Mouse (Mus musculus) kidney, adult 11 months (tissue): ENCODE measurements around the gene Tmem203.

ENCODE experiments used
- DNase-seq: peaks from one replicate; pipeline ENCODE4 v3.0.0; 2022

The Tmem203 gene

GRCm38 (mm10) chr2:25255284-25255779 lies at the start of gene Tmem203:
Gene Tmem203 (plus strand): TSS chr2:25255439.
- peak; percentile 78 for DNase-seq

- no peak for DNase-seq
Observed at GRCm38 (mm10) chr2:25207593-25207992, 47.6 kb upstream of the Tmem203 start.

- no peak for DNase-seq
Observed at GRCm38 (mm10) chr2:25210686-25211085, 44.6 kb upstream of the Tmem203 start.

- DNase-seq = peak; percentile 89
Observed at GRCm38 (mm10) chr2:25211121-25211670, 44.0 kb upstream of the Tmem203 start, which contains the start of gene Nelfb. Gene Nelfb (minus strand): TSS chr2:25211489.

- DNase-seq = no peak
Observed at GRCm38 (mm10) chr2:25213266-25213865, 41.9 kb upstream of the Tmem203 start.

GRCm38 (mm10) chr2:25214444-25214843 lies 40.8 kb upstream of the Tmem203 start, which contains the start of gene Stpg3:
Gene Stpg3 (minus strand): TSS chr2:25214637.
- peak; percentile 68 for DNase-seq

- DNase-seq = no peak
Observed at GRCm38 (mm10) chr2:25217666-25218065, 37.6 kb upstream of the Tmem203 start.

GRCm38 (mm10) chr2:25218445-25218844 lies 36.8 kb upstream of the Tmem203 start, which contains the start of gene Fam166a:
Gene Fam166a (plus strand): TSS chr2:25218745.
- DNase-seq = no peak

GRCm38 (mm10) chr2:25221331-25221772 lies 33.9 kb upstream of the Tmem203 start:
- no peak for DNase-seq

- DNase-seq = peak; percentile 85
Observed at GRCm38 (mm10) chr2:25223681-25224491, 31.4 kb upstream of the Tmem203 start.

GRCm38 (mm10) chr2:25224492-25224765 lies 30.8 kb upstream of the Tmem203 start, which contains the start of gene Tubb4b:
Gene Tubb4b (minus strand): TSS chr2:25224702.
- DNase-seq = no peak

GRCm38 (mm10) chr2:25224766-25225752 lies 30.2 kb upstream of the Tmem203 start:
- DNase-seq = peak; percentile 100

GRCm38 (mm10) chr2:25225811-25226379 lies 29.3 kb upstream of the Tmem203 start:
- no peak for DNase-seq

- DNase-seq = no peak
Observed at GRCm38 (mm10) chr2:25226864-25227263, 28.4 kb upstream of the Tmem203 start.

GRCm38 (mm10) chr2:25227406-25227805 lies 27.8 kb upstream of the Tmem203 start:
- no peak for DNase-seq

GRCm38 (mm10) chr2:25228431-25228889 lies 26.8 kb upstream of the Tmem203 start:
- DNase-seq = peak; percentile 94

- no peak for DNase-seq
Observed at GRCm38 (mm10) chr2:25228995-25229530, 26.2 kb upstream of the Tmem203 start.

GRCm38 (mm10) chr2:25229582-25229981 lies 25.7 kb upstream of the Tmem203 start:
- no peak for DNase-seq

GRCm38 (mm10) chr2:25230581-25230980 lies 24.7 kb upstream of the Tmem203 start:
- DNase-seq = no peak

- DNase-seq = no peak
Observed at GRCm38 (mm10) chr2:25231038-25231437, 24.2 kb upstream of the Tmem203 start.

GRCm38 (mm10) chr2:25233421-25233820 lies 21.8 kb upstream of the Tmem203 start:
- DNase-seq = no peak

- peak; percentile 63 for DNase-seq
Observed at GRCm38 (mm10) chr2:25234050-25234449, 21.2 kb upstream of the Tmem203 start, which contains the start of gene Slc34a3. Gene Slc34a3 (minus strand): TSS chr2:25234364.
